Mouse (Mus musculus) layer of hippocampus, adult 18-20 months (tissue): ENCODE measurements at regions not wholly inside any gene's neighbourhood (a gene's known extent, or its start where the extent isn't known, plus 50 kb on each side); places are given as distances from the start of the nearest gene placed in this dataset.

Experiments used
- DNase-seq, 2 experiments: peaks; one replicate each; pipeline ENCODE4 v3.0.0; 2022; ENCODE audit warnings: low spot score in 2 of 2

DNA sequence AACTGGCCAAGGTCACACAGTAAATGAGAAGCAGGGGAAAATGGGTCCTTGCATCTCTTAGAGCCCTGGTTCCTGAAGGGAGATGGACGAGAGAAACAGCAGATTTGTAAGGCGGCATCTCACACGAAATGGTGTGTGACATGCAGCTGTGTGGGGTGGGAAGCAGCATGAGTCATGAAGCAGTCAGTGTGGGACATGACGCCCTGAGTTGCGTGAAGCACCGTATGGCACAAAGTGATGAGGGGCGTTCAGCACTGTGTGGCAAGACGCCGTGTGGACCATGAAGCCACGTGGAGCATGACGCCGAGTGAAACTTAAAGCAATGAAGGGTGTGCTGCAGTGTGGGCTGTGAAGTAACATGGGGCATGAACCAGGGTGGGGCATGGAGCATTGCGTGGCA is 414.9 kb upstream of the Zmiz1 start:
- peak in 1 of 2 experiments; percentile 41 for DNase-seq

DNA sequence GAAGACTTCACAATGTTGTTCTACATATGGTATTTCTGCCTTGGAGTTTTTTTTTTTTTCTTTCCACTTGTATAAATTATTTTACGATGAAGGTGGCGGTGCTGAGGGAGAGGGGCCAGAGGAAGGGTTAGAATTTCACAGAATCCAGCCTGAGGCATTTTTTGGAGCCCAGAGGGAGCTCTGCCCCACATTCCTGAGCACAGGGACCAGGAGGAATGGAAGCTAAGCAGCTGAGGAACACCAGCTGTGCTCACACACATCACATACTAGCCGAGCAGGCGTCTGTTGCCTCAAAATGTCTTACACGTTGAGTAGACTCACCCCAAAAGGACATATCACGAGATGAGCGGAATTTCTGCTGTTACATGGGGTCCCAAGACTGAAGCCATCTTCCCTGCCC is 414.1 kb upstream of the Zmiz1 start:
- no peak for DNase-seq

DNA sequence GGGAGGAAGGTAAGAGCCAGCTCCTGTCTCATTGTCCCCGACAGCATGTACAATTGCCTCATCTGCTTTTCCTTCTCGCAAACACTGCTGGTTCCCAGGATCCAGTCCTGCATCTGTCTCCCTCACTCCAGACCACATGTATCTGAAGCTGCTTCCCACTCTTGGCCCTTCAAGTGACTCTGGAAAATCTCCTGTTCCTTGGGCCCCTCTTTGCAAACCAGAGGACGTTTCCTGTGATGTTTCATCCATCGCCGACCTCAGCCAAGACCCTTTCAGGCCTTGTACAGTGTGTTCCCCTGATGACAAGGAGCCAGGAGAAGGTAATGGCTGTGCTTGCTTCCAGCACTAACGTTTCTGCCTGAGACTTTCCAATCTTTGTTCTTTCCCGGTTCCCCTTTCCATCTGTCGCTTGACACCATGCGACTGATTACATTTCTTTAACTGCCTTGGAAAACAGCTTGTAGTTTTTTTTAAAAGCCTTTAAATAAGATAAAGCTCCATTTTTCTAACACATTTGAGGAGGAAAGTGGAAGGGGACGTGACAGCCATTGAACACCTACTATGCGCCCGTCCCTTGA is 408.2 kb upstream of the Zmiz1 start:
- DNase-seq = peak in 1 of 2 experiments; percentile 31

DNA sequence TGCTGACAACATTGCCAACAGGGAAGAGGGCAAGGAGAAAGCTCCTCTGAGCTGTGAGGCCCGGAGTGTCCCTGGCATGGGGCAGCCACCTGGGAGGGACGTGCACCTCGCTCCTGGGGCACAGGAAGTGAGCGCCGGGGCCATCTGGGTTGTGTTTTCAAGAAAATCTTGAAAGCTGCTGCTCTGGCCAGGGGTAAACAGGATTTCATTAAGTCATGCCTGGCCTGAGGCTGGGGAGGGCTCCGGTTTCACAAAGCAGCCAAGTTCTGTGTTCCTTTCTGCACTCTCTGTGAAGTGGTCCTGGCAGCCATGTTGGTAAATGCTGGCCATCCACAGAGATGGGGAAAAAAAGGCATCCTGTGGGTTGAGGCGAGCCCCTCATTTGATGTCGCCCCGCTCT is 406.8 kb upstream of the Zmiz1 start:
- no peak for DNase-seq

DNA sequence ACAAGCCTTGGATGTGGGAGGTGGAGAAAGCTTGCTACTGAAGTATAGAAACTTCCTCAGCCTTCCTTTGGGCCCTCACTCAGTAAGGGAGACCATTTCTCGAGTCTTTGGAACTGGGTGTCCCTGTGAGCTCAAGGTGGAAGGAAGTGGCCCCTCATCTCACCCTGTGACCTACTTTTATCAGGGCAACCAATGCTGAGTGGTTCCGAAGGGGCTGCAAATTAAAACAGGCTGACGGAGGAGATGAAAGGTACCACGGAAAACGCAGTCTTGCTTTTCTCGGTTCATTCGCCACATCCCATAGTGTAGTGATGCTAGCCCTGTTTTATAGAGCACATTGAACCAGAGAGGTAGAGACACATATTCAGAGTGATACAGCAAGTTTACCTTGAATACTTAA is 399.6 kb upstream of the Zmiz1 start:
- DNase-seq = no peak

DNA sequence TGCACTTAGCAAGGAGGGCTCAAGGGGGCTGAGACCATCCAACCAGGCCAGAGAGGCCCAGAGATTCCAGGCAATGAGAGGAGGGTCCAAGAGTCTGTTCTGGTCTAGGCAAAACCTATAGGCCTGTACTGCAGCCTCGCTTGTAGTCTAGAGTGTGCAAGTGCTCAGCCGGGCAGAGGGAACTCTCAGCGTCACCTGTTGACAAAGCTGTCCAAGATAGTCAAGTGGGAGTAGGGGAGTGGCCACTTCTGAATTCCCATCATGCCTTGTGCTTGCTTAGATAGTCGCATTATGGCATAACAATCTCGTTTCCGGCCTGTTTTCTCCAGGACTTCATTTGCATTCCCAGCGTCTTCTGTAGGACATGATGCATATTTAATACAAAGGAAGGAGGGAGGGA is 398.7 kb upstream of the Zmiz1 start:
- DNase-seq = no peak

DNA sequence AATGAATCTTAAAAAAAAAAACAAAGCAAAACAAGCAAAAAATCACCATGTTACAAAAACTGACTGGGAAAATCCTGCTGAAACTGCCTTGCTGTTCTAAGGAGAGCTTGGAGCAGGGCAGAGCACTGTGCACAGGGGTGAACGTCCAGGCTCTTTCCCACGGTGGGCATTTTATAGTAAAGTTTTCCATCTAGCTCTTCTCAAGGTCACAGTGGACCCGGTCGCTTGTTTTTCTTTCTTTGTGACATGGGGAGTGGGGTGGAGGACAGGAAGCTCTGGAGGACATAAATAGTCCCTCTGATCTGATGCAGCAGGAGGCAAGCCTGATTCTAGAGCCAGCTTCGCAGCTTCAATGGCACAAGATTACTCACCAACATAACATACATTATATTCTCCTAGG is 395.9 kb upstream of the Zmiz1 start:
- no peak for DNase-seq

DNA sequence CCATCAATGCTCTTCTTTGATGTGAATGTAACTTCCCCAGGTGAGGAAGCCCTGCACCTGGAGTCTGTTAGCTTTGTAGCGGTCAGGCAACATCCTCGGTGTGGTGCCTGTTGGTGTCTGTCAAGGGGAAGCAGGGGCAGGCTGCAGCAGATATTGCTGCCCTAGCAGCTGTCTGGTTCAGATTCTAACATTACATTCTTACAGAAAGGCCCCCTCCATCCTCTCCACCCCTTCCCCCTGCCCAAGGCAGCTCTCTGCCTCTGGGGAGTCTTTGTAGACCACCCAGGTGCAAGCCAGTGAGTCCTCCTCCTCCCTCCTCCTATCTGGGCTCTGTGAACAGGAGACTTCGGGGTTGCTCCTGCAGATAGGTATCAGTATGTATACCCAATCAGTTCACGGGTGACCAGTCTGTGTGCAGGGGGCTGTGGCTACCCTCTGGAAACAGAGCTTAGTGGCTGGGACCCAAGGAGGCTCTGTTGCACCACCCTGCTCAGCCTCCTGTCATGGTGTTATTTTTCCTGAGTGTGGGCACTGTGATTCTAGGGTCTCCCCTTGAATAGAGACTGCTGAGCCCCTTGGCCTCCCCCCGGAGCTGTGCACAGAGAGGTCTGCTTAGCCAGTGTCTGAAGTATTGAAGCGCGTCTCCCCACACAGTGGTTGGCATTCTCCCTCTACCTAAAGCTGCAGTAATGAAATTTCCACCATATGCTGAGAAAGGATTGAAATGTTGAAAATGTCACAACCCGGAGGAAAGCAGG is 394.6 kb upstream of the Zmiz1 start:
- no peak for DNase-seq

DNA sequence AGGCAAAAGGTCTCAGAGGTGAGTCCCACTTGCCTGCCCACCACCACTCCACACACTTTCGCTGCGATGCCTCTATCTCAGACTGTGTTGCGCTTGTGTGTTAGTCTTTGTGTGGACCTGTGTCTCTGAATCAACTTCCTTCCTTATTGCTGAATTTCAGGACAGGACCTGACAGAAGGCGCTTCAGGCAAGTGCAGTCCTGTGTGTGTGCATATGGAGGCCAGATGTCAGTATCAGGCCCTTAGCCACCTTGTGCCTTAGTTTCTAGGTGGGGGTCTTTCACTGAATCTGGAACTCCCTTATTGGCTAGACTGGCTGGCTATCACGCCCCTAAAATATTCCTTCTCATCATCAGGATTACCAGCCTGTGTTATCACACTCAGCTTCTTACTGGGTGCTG is 391.6 kb upstream of the Zmiz1 start:
- no peak for DNase-seq

DNA sequence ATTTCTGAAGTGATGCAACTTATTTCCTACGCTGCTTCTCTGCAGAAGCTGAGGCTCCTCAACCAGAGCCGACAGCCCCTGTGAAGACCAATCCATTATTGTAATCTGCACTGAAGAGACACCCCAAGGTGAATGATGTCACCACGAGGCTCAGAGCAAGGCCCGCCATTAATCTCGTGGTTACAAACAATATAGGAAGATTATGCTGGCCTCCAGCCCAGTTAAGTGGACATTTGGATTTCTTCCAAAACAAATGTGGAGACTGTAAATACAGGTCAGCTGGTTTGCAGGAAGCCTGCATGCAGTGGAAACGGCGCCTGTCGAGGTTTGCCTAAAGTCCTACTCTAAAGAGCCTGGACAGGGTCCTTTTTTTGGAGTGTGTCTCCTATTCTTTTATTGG is 390.6 kb upstream of the Zmiz1 start:
- no peak for DNase-seq

DNA sequence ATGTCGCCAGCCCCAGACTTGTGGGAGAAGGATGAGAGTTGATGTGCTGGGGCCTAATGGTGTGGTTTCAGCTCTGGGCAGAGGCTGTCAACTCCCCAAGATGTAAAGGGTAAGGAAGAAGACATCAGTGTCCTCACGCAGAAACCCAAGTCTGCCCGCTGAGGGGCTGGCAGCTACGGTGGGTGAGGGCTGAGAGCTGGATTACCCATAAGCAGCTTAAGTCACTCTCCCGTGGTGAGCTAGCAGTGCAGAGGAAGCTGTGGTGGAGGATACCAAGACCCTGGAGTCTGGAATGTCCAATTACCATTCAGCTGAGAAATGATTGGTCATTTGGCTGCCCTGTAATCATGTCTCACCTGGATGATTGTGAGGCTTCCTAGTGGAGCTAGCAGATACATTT is 385.8 kb upstream of the Zmiz1 start:
- no peak for DNase-seq

DNA sequence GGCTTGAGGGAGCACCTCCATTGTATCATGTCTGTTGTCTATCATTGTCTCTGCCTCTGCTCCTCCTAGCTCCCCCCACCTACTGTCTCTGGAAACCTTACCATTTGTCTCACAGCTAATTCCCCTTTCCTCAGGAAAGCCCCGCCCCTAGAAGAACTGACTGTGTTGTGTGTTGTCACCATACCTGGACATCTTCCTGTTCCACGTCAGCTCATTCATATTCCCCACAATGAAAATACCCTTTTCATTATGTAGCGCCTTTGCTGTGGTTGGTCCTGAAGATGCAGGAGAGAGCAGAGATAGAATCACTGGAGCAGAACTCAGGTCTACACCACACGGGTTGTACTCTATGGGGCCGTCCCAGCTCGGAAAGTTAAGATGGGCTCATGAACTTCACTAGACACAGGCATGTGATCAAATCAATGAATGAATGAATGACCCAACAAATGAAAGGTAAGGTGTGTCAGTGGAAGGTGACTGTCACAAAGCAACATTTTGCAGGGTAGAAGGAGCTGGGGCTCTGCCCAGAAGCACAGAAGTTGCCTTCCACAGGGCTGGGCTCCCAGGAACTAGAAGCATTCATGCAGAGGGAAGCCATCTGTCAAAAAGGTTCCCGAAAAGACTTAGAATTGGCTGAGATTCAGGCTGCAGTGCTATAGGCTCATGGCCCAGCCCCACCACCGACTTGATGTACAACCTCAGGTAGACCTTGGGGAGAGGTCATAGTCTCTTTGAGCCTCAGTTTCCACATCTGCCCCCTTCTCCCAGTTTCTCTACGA is 384.8 kb upstream of the Zmiz1 start:
- peak; percentile 32 to 67 for DNase-seq

DNA sequence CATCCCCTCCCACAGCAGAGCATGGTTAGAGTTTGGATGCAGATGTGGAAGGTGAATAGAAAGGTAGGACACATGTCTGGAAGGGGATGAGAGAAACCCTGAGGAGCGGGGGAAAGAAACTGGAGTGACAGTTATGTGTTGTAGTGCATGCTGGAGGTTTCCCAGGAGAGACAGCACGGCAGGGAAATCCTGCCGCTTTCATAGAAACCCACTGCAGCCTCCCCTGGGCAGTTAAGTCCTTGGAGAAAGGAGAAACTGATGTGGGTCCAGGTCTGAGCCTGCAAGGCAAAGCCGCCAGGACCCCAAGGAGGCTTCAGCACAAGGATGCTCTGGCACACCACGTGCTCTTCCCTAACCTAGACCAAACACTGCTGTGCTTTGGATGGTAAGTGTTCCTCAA is 384.1 kb upstream of the Zmiz1 start:
- DNase-seq = no peak

DNA sequence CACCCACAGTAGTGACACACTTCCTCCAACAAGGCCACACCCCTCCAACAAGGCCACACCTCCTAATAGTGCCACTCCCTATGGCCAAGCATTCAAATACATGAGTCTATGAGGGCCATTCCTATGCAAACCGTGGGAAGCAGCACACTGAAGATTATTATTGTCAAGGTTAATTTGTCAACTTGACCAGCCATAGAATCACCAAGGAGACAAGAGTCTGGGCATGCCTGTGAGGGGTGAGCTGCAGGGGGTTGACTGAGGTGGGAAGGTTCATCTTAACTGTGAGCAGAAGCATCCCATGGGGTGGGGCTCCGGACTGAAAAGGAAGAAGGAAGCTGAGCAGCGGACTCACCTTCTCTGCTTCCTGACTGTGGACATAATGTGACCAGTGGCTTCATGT is 378.6 kb upstream of the Zmiz1 start:
- no peak for DNase-seq

DNA sequence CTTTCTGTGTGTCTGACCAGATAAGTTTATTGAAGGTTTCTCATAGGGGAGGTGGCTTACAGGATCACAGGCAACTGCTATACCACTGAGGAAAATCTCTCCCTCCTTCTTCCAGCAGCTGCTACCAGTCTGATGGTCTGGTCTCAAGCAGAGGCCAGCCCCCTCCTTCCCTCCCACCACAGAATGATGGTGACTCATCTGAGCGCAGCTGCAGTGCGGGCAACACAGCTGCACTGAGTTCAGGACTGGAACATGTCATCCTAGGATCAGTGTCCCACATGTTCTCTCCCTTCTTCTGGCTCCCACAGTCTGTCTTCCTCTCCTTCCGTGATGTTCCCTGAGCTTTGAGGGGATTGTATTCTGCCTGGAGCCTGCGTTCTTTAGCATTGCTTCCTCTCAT is 375.1 kb upstream of the Zmiz1 start:
- DNase-seq = no peak

DNA sequence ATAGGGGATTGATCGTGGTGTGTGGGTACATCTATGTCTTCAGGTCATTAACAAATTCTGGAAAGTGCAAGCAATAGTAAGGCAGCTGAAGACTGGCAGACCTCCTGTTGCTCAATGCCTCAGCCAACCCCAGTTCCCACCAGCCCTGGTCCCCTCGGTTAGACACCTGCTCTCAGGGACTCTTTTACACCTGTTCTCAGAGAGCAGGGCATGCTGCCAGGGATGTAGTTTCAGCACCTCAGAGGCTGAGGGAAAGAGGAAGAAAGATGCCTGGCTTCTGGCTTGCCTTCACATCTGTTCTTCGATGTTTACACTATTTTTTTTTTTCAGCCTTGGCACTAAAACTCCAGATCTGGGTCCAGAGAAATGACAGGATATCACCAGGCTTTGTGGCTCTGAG is 362.2 kb upstream of the Zmiz1 start:
- DNase-seq = no peak

DNA sequence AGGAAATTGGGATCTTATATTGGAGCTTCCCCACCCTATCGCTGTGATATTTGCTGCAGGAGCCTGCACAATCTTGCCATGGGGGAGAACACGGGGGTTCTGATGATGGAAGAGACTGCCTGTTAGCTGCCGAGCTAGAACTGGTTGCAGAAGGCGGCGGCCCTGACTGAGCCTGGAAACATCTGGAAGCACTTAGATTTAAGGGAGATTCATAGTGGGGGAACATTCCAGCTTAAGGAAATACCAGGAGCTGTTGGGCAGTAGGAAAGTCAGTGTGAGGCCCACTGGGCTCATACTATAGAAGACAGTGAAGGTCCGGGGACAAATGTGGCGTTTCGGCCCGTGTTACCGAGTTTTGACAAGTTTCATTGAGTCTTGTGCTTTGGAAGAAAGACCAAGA is 353.6 kb upstream of the Zmiz1 start:
- no peak for DNase-seq

DNA sequence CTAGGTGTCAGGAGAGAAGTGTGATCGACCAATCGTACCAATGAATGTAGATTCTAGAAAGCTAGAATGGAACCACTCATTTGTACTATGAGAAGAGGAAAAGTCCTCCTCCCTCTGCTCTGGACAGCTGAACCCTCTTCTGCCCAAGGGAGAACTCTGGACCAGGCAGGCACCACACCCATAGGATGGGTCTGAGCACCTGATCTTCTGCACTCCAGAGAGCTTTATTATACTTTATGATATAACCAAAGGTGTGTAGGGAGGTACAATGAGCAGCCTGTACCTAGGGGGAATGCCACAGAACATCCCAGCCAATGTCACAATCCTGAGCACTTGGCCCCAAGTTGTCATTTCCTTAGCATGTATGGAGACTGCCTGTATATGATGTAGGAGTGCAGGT is 352.5 kb upstream of the Zmiz1 start:
- no peak for DNase-seq

DNA sequence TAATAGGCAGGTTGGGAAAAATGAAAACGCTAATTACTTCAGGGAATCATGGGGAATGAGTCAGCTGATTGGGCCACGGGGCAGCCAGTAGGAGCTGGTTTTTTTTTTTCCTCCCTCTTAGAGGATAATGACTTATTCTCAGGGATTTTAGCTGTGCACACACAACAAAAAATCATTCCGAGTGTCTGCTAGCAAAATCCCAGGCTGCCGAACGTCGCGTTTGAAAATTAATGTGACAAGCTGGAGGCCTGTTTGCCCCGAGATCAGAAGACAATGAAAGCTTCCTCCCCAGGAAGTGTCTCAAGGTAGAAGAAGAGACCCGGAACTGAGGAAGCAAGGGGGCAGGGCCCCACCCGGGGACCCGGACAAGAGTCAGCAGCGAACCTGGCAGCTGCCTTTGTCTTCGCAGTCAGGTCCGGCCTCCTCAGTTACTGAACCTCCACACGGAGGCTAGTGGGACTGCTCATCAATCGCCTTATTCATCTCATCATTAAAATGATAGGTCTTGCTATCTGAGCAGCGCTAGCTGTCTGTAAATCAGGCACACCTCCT is 350.8 kb upstream of the Zmiz1 start:
- DNase-seq = no peak

DNA sequence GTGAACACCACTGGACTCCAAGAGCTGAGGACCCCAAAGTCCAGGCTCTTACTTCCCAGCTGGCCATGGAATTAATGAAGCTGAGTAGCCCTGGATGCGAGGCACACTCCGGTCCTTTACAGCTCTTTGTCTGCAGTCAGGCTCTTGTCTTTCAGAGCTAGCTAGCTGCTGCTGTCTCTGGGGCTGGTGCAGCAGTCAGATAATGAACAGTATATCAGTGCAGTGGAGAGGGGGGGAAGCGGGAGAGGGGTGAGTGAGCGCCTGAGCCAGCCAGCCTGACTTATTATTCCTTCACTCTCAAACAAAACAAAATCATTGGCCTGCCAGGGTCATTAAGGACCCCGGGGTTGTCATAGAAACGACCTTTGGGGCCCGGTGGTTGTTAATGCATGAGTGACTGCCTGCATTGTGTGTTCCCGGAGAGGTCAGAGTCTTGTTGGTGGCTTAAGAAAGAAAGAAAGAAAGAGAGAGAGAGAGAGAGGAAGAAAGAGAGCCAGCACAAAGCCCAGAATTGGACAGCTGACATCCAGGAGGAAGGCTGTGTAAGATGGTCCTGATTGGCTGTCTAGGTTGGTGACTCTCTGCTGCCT is 350.2 kb upstream of the Zmiz1 start:
- peak in 1 of 2 experiments; percentile 16 for DNase-seq

DNA sequence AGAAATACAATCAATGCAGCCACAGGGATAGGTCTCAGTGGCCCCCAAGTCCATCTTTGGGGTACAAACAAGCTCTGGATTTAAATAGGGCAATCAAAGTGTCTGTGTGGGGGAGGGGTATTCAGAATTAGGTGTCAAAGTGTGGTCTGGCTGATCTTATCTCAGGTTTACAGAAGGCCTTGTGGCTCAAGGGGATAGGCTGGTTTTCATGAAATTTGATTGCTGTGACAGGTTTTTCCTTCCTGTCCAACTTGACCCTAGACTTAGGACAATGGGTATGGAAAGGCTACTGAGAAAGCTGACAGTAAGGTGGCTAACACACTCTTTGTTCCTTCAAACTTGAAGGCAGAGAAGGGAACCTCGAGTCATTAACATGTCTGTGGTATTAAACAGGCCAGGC is 349.3 kb upstream of the Zmiz1 start:
- no peak for DNase-seq

DNA sequence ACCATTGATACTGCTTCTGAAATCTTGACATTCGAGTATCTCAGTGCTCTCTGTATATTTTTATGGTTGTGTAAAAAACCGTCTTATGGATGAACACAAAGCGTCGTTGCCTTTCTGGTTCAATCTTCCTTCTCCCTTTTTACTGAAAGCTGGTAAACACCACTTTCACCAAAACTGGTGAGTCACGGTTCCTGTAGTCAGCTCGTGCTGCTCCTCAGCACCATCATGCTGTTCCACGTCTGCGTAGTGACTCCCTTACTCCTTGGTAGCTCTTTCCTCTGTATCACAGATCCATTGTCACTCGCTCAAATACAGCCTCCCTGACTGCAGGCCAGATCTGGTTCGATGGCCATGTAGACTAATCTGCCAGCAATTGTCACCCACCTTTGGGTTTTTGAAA is 346.2 kb upstream of the Zmiz1 start:
- DNase-seq = no peak
